Mouse (Mus musculus): ENCODE results near the gene Nckap5. TPM values are rescaled to one million over a fixed set of nuclear protein-coding genes. Genes with fewer than 3 reads are reported as not detected.
"Not testable (repeated sequence)": the region's sequence is repeated elsewhere in the genome, so short reads cannot be mapped to it uniquely, and the experiment has no call there.

The Nckap5 gene
- polyA plus RNA-seq, 1 experiment from 2014 or later, result 1.5 TPM

- ChIA-PET CTCF (no interaction called here), POLR2A (no interaction called here)
- no peaks in the 10 kb centered on the region for H3K27me3 ChIP-seq
- ATAC-seq, result no peak
- no peak for TF ChIP-seq CTCF (IDR thresholded peaks at IDR 0.05)
- no peak for DNase-seq (ENCODE audit: low read depth, low spot score)
- in situ Hi-C loops (cut with MboI; ENCODE audit: low pct_unique_long_range_greater_than_20kb), result no loop called here
Measured at GRCm38 (mm10) chr1:126824841-126825240, 5.8 kb downstream of the Nckap5 start.

GRCm38 (mm10) chr1:126822246-126822645 is 8.4 kb downstream of the Nckap5 start:
- no peak for TF ChIP-seq CTCF (IDR thresholded peaks at IDR 0.05)
- in situ Hi-C loops (cut with MboI; ENCODE audit: low pct_unique_long_range_greater_than_20kb), result no loop called here
- no peaks in the 10 kb centered on the region for H3K27me3 ChIP-seq
- CTCF ChIA-PET, result no interaction called here
- DNase-seq (ENCODE audit: low read depth, low spot score) (no peak), ATAC-seq (no peak)
- POLR2A ChIA-PET, result no interaction called here

- ATAC-seq (peak; percentile 89), DNase-seq (ENCODE audit: low read depth, low spot score) (peak; percentile 95)
- in situ Hi-C loops (cut with MboI; ENCODE audit: low pct_unique_long_range_greater_than_20kb), result loop anchor here (5.0 kb wide), 1 partner anchor 80 kb away; no protein-coding TSS in a partner anchor
- no peaks in the 10 kb centered on the region for H3K27me3 ChIP-seq
- no peak for TF ChIP-seq CTCF (IDR thresholded peaks at IDR 0.05)
- ChIA-PET CTCF (interaction anchor here (1.0 to 2.2 kb wide), 5 partner anchors 9 to 114 kb away, joined by 3 to 9 read pairs (median 5); no protein-coding TSS in a partner anchor), POLR2A (no interaction called here)
Measured at GRCm38 (mm10) chr1:126817381-126818034, 13.1 kb downstream of the Nckap5 start.

GRCm38 (mm10) chr1:126806994-126807611 is 23.5 kb downstream of the Nckap5 start:
- H3K27me3 ChIP-seq, result no peaks in the 10 kb centered on the region
- TF ChIP-seq CTCF (IDR thresholded peaks at IDR 0.05), result no peak
- CTCF ChIA-PET, result interaction anchor here (1.0 to 1.1 kb wide), 2 partner anchors 10 to 15 kb away, joined by 3 to 4 read pairs; no protein-coding TSS in a partner anchor
- no peak for DNase-seq (ENCODE audit: low read depth, low spot score)
- POLR2A ChIA-PET, result interaction anchor here (0.5 kb wide), 1 partner anchor 32 kb away, joined by 4 read pairs; no protein-coding TSS in a partner anchor
- ATAC-seq, result no peak
- in situ Hi-C loops (cut with MboI; ENCODE audit: low pct_unique_long_range_greater_than_20kb), result no loop called here

- POLR2A ChIA-PET, result no interaction called here
- no peak for TF ChIP-seq CTCF (IDR thresholded peaks at IDR 0.05)
- ATAC-seq (no peak), DNase-seq (ENCODE audit: low read depth, low spot score) (no peak)
- CTCF ChIA-PET, result interaction anchor here (1.0 to 1.1 kb wide), 2 partner anchors 11 to 15 kb away, joined by 3 to 4 read pairs; no protein-coding TSS in a partner anchor
- in situ Hi-C loops (cut with MboI; ENCODE audit: low pct_unique_long_range_greater_than_20kb), result no loop called here
- H3K27me3 ChIP-seq, result no peaks in the 10 kb centered on the region
Measured at GRCm38 (mm10) chr1:126806548-126806947, 24.1 kb downstream of the Nckap5 start.

GRCm38 (mm10) chr1:126802405-126802804 is 28.2 kb downstream of the Nckap5 start:
- H3K27me3 ChIP-seq, result no peaks in the 10 kb centered on the region
- POLR2A ChIA-PET, result no interaction called here
- ATAC-seq (no peak), DNase-seq (ENCODE audit: low read depth, low spot score) (no peak)
- CTCF ChIA-PET, result no interaction called here
- in situ Hi-C loops (cut with MboI; ENCODE audit: low pct_unique_long_range_greater_than_20kb), result no loop called here
- no peak for TF ChIP-seq CTCF (IDR thresholded peaks at IDR 0.05)

- ATAC-seq (no peak), DNase-seq (ENCODE audit: low read depth, low spot score) (no peak)
- H3K27me3 ChIP-seq, result no peaks in the 10 kb centered on the region
- in situ Hi-C loops (cut with MboI; ENCODE audit: low pct_unique_long_range_greater_than_20kb), result no loop called here
- no peak for TF ChIP-seq CTCF (IDR thresholded peaks at IDR 0.05)
- POLR2A ChIA-PET, result no interaction called here
- CTCF ChIA-PET, result interaction anchor here (1.2 to 1.7 kb wide), 2 partner anchors 8 to 10 kb away, joined by 4 read pairs; no protein-coding TSS in a partner anchor
Measured at GRCm38 (mm10) chr1:126801706-126802105, 28.9 kb downstream of the Nckap5 start.

- CTCF ChIA-PET, result interaction anchor here (2.1 kb wide), 1 partner anchor 18 kb away, joined by 9 read pairs; no protein-coding TSS in a partner anchor
Measured at GRCm38 (mm10) chr1:126799379-126799798, 31.2 kb downstream of the Nckap5 start.

GRCm38 (mm10) chr1:126780354-126780941 is 50.2 kb downstream of the Nckap5 start:
- POLR2A ChIA-PET; CTCF ChIA-PET; in situ Hi-C loops (cut with MboI; ENCODE audit: low pct_unique_long_range_greater_than_20kb); H3K27me3 ChIP-seq; DNase-seq (ENCODE audit: low read depth, low spot score); ATAC-seq: not testable (repeated sequence)

More at GRCm38 (mm10) chr1:126799379-126799798, 31.2 kb downstream of the Nckap5 start:
- ATAC-seq (peak; percentile 88), DNase-seq (ENCODE audit: low read depth, low spot score) (no peak)
- POLR2A ChIA-PET, result no interaction called here
- no peaks in the 10 kb centered on the region for H3K27me3 ChIP-seq
- in situ Hi-C loops (cut with MboI; ENCODE audit: low pct_unique_long_range_greater_than_20kb), result no loop called here
- TF ChIP-seq CTCF (IDR thresholded peaks at IDR 0.05), result no peak

- ATAC-seq; CTCF ChIA-PET; in situ Hi-C loops (cut with MboI; ENCODE audit: low pct_unique_long_range_greater_than_20kb); H3K27me3 ChIP-seq; DNase-seq (ENCODE audit: low read depth, low spot score); POLR2A ChIA-PET: not testable (repeated sequence)
Measured at GRCm38 (mm10) chr1:126773947-126774346, 56.7 kb downstream of the Nckap5 start.

- no peak for TF ChIP-seq CTCF (IDR thresholded peaks at IDR 0.05)
Measured at GRCm38 (mm10) chr1:126766971-126767370, 63.6 kb downstream of the Nckap5 start.

More at GRCm38 (mm10) chr1:126766971-126767370, 63.6 kb downstream of the Nckap5 start:
- ATAC-seq (peak; percentile 91), DNase-seq (ENCODE audit: low read depth, low spot score) (peak; percentile 53)
- in situ Hi-C loops (cut with MboI; ENCODE audit: low pct_unique_long_range_greater_than_20kb), result no loop called here
- ChIA-PET CTCF (no interaction called here), POLR2A (no interaction called here)
- H3K27me3 ChIP-seq, result no peaks in the 10 kb centered on the region
